Mouse (Mus musculus) testis, adult 2 months (tissue): ENCODE measurements around the gene Sult6b1.

Experiments used
- CTCF ChIP-seq: fragments of 200-500 bp; IDR thresholded peaks from 2 replicates; pipeline ENCODE4 v1.5.1; 2012; ENCODE audit warnings: low read depth, mild to moderate bottlenecking, inconsistent platforms, low read length, moderate library complexity; ENCODE audit not compliant: control insufficient read depth, insufficient read depth, insufficient replicate concordance
- POLR2A ChIP-seq: fragments of 200-500 bp; IDR thresholded peaks from 2 replicates; pipeline ENCODE4 v1.6.1; 2012; ENCODE audit warnings: low read depth, mild to moderate bottlenecking, inconsistent platforms, low read length, moderate library complexity; ENCODE audit not compliant: control insufficient read depth

- TF ChIP-seq CTCF (no peak), POLR2A (no peak)
These were observed 24.9 kb downstream of the Sult6b1 start for GRCm38 (mm10) chr17:78881878-78882304.
